Comparison of ENCODE assay signal across 9 mouse cellular contexts in the genomic region with DNA sequence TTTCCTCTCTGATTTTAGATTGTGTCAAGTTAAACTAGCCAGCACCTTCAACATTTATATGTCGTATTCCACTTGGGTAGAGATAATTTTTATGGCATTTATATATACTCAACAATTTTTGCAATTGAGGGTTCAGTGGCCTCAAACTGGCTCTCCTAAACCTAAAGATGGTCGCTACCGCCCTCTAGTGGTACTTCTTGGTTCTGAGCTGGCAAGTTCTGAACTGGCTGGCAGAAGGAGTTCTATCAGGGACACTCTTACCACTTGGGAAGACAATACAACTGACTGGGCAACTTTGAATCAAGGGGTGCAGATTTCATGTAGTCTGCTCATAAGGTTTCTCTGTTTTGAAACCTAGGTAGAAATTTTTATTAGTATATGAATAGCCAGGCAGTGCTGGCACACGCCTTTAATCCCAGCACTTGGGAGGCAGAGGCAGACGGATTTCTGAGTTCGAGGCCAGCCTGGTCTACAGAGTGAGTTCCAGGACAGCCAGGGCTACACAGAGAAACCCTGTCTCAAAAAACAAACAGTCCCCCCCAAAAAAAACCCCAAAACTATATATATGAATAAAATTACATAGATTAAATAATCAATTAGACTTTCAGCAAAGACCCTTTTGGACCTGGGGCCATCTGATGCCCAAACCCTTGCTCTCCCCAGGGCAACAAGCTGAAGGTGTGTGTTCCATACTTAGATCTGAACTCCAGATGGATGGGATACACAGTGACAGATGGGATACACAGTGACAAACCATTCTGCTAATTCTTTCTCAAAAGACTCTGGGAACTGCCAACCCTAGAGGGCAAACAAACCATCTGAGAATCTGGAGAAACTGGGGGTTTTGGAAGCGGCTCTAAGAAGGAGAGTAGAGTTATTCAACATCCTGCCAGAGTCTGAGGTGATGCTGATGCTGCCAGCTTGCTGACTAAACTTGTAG. TPM values are rescaled to one million over a fixed set of nuclear protein-coding genes. Genes with fewer than 3 reads are reported as not detected.
A peak's percentile ranks its signal among the peaks of the same experiment; 100 is the strongest.
DNase-seq lines count a peak whose midpoint lies in the region; ATAC-seq and TF ChIP-seq lines count a peak whose summit lies in the region.
"Had no signal": no experiment of that assay in that cellular context is flagged by ENCODE, and none has a peak within 500 bp of the region (broad histone marks: within the 10 kb centered on the region; RNA-seq: fewer than 3 reads in every experiment).

No protein-coding gene starts in this region.

- DNase-seq in G1E (ENCODE audit: low spot score), result no peak
- peak; percentile 75 to 89 for DNase-seq in heart, postnatal 14 days
- DNase-seq in layer of hippocampus, adult 18-20 months (ENCODE audit: low spot score in 2 of 2), result peak; percentile 46 to 86
- peak; percentile 68 for DNase-seq in lung, postnatal 25 days (ENCODE audit: low spot score)
- DNase-seq in retina, postnatal 7 days (ENCODE audit: low read depth, low spot score), result peak; percentile 58
- peak; percentile 81 for DNase-seq in thymus, postnatal 4 days

- H3K27me3 ChIP-seq in G1E (ENCODE audit: insufficient read depth, low read length), result peaks cover 4% of the 10 kb centered on the region; the same call in 1 of the 2 replicates

- H3K9me3 ChIP-seq in G1E (replicated peaks), result no peaks in the 10 kb centered on the region

- intact Hi-C loops in heart, postnatal 14 days (cut with DNase I), result loop anchor here (5.0 to 10.0 kb wide), 3 partner anchors 252 to 1329 kb away; no protein-coding TSS in a partner anchor

- no peak overlapping the region for H3K27ac ChIP-seq in bone marrow macrophage, adult 2 months (ENCODE audit: insufficient read depth, low read depth, low read length)
- no peak overlapping the region for H3K27ac ChIP-seq in embryonic fibroblast, embryonic 13.5 days (ENCODE audit: insufficient read depth, low read length)

- TF ChIP-seq CTCF in G1E (IDR thresholded peaks at IDR 0.05; ENCODE audit: low read depth, low read length), result peak; percentile 71
- TF ChIP-seq CTCF in bone marrow macrophage, adult 2 months (IDR thresholded peaks at IDR 0.05; ENCODE audit: low read depth, low read length), result peak; percentile 24; the same call in 1 of the 2 replicates
- TF ChIP-seq CTCF in embryonic fibroblast, embryonic 13.5 days (IDR thresholded peaks at IDR 0.05; ENCODE audit: borderline replicate concordance, insufficient read depth, low read length), result 0 out of 2 replicates have a peak, but pooled peaks have one; percentile 31

- peak; percentile 67; the same call in 1 of the 2 replicates for ATAC-seq in G1E (ENCODE audit: extremely low read depth, insufficient number of reproducible peaks, low FRiP score, poor library complexity, severe bottlenecking)

- no peaks in the 10 kb centered on the region for H3K4me1 ChIP-seq in G1E (ENCODE audit: insufficient read depth, low read depth, low read length)
- no peaks in the 10 kb centered on the region for H3K4me1 ChIP-seq in bone marrow macrophage, adult 2 months (ENCODE audit: control insufficient read depth, insufficient read depth, low read length)
- no peaks in the 10 kb centered on the region for H3K4me1 ChIP-seq in embryonic fibroblast, embryonic 13.5 days (ENCODE audit: control insufficient read depth, insufficient read depth, low read length)

- no peaks in the 10 kb centered on the region for H3K36me3 ChIP-seq in G1E (replicated peaks)

- H3K4me3 ChIP-seq in G1E (ENCODE audit: low read depth, low read length), result no peak overlapping the region
- no peak overlapping the region for H3K4me3 ChIP-seq in bone marrow macrophage, adult 2 months (ENCODE audit: insufficient read depth, low read length)
- H3K4me3 ChIP-seq in embryonic fibroblast, embryonic 13.5 days (ENCODE audit: insufficient read depth, low read length), result no peak overlapping the region

- TF ChIP-seq POLR2A in bone marrow macrophage, adult 2 months (IDR thresholded peaks at IDR 0.05; ENCODE audit: borderline replicate concordance, low read depth, low read length), result no peak
- TF ChIP-seq POLR2A in embryonic fibroblast, embryonic 13.5 days (IDR thresholded peaks at IDR 0.05; ENCODE audit: low read depth, low read length), result no peak

RNA-seq across cellular contexts. Expression of a gene that starts 4.0 kb away (rescaled TPM):
- not detected in 2 replicates for total RNA-seq in G1E (2014; fragmentation: Nextera tagmentation)
- 0.55 TPM in 1 of 2 replicates, not detected in the other for total RNA-seq in G1E (2017)
- not detected in 2 replicates for polyA plus RNA-seq in G1E (2012)
- not detected in 2 replicates for polyA plus RNA-seq in bone marrow macrophage, adult 2 months (2012; ENCODE audit: insufficient read depth, insufficient read length, missing spikeins)
- polyA plus RNA-seq in embryonic fibroblast, embryonic 13.5 days (2011; ENCODE audit: insufficient read length, low read depth, missing spikeins), result not detected in 2 replicates
- not detected for total RNA-seq in heart, postnatal 14 days (2021)
- not detected for total RNA-seq in layer of hippocampus, adult 18-20 months (2021)
- polyA plus RNA-seq: liver, embryonic 16.5 days had no signal

RNA-seq across cellular contexts. Expression of a gene that starts 43.7 kb away (rescaled TPM):
- total RNA-seq in G1E (2014; fragmentation: Nextera tagmentation) (53.2 and 54.9 TPM in 2 replicates), G1E (2017) (49.5 and 59.3 TPM in 2 replicates)
- polyA plus RNA-seq in G1E (2012), result 2.6 and 2.7 TPM in 2 replicates
- polyA plus RNA-seq in bone marrow macrophage, adult 2 months (2012; ENCODE audit: insufficient read depth, insufficient read length, missing spikeins), result 7.1 and 8.6 TPM in 2 replicates
- 19.5 and 27.6 TPM in 2 replicates for polyA plus RNA-seq in embryonic fibroblast, embryonic 13.5 days (2011; ENCODE audit: insufficient read length, low read depth, missing spikeins)
- total RNA-seq in heart, postnatal 14 days (2021), result 1 to 10 TPM; 1.1 to 2.2 TPM
- total RNA-seq in layer of hippocampus, adult 18-20 months (2021), result under 1 TPM; 0.46 to 0.59 TPM

RNA-seq across cellular contexts. Expression of a gene that starts 54.8 kb away (rescaled TPM):
- total RNA-seq in G1E (2014; fragmentation: Nextera tagmentation) (not detected in 2 replicates), G1E (2017) (0.29 and 0.38 TPM in 2 replicates)
- 0.03 TPM in 1 of 2 replicates, not detected in the other for polyA plus RNA-seq in G1E (2012)
- polyA plus RNA-seq in bone marrow macrophage, adult 2 months (2012; ENCODE audit: insufficient read depth, insufficient read length, missing spikeins), result 1.9 and 2.1 TPM in 2 replicates
- polyA plus RNA-seq in embryonic fibroblast, embryonic 13.5 days (2011; ENCODE audit: insufficient read length, low read depth, missing spikeins), result 4.0 TPM in 1 of 2 replicates, not detected in the other
- not detected for total RNA-seq in heart, postnatal 14 days (2021)
- total RNA-seq in layer of hippocampus, adult 18-20 months (2021), result not detected

Comparison
In these comparisons a context has a peak if more than half of its experiments do, and no peak if none do; other contexts are left out.
1. RNA of a gene that starts 43.7 kb away (total RNA-seq): 49.5 to 59.3 TPM in G1E; 1.1 to 2.2 TPM in heart, postnatal 14 days and 0.46 to 0.59 TPM in layer of hippocampus, adult 18-20 months; every median in the first group is over 10 times any median in the second.
2. Peak in every context shown above with its lines, with median percentiles within 50 percentile points of each other: CTCF ChIP-seq.